Mouse (Mus musculus) kidney, postnatal 4 days (tissue): ENCODE measurements at regions not wholly inside any gene's neighbourhood (a gene's known extent, or its start where the extent isn't known, plus 50 kb on each side); places are given as distances from the start of the nearest gene placed in this dataset.
"Not testable (repeated sequence)": the region's sequence is repeated elsewhere in the genome, so short reads cannot be mapped to it uniquely, and the experiment has no call there.

Experiments used
- DNase-seq, 2 experiments: peaks; one replicate each; pipeline ENCODE4 v3.0.0; 2021; ENCODE audit warnings: mixed read lengths in 2 of 2

DNA sequence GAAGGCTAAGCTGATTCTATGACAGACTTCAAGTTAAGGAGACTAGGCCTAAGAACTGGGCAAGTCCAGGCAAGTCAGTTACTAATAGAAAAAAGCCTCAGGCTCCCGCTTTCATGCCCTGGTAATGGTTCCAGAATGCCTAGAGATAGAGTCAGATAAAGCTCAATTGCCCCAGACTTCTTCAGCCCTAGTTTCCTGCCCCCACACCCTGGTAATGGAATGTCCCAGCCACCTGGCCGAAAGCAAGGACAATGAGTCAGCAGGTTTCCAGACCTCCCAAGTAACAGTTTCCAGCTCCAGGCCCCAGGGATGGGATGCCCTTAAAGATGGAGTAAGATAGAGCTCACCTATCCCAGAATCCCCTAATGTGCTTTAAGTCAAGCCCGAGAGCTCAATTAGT lies 143.6 kb upstream of the Rad23b start:
- DNase-seq: no peak

DNA sequence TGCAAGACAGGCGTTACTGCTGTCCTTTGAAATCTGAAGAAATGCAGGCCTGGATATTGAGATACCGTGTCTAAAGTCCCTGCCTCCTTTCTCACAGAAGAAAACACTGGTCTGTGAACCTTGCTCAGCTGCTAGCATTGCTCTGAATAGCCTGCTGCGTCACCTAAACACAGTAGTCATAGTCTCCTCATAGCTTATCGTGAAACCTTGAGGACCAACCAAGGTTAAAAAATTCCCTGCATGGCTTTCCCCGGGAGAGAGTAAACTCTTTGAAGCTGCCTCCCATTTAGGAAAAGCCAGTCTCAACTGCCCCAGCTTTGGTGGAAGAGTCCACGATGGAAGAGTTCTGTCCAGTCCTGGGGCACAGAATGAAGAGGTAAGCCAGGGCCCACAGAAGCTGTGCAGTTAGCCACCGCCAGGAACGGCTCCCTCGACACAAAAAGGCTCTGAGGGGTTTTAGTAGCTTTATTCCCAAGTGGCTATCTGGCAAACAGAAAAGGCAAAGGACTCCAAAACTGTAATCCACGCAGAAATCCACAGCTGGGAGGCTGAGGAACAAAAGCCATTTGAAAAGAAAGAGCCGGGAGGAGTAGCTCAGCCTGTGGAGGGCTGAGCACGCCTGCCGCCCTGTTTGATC lies 142.0 kb upstream of the Rad23b start:
- DNase-seq: no peak

DNA sequence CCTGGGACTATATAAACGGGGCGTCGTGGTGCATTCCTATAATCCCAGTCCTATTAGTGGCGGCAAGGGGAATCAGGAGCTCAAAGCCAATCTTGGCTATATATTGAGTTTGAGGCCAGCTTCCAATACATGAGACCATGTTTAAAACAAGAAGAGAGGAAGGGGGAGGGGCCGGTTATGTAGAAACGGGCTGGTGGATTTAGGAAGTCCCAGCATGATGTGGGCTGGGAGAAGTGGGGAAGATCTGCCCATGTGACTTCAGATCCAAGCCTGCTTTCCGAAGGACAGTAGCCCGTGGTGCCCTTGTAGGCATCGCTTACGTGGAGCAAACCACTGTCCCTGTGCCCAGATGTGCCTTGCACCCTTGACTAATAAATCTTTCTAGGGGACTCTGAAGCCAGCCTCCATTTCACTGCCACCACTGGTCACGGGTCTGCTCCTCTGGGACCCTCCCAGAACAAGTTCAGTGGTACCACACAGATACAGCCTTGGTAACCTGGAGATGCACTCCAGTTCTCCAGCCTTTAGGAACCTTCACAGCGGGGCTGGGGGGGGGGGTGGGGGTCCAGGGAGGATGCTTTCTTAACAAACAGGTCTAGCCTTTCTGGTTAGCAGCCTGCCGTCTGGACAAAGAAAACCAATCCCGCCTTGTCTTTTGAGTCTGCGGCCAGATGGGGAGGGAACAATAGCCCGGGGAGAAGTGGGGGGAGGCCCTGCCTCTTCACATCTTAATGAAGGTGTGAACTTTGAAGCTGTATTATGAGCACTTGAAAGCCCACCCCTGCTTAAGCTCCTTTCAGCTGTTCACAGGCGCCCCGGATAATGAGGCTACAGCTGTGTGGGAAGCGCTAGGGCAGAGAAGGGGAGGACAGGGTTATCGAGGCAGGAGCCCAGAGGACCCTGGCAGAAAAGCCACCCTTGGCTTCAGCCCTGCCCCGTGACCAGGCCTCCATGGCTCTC lies 141.2 kb upstream of the Rad23b start:
- peak in 1 of 2 experiments; percentile 8 for DNase-seq

DNA sequence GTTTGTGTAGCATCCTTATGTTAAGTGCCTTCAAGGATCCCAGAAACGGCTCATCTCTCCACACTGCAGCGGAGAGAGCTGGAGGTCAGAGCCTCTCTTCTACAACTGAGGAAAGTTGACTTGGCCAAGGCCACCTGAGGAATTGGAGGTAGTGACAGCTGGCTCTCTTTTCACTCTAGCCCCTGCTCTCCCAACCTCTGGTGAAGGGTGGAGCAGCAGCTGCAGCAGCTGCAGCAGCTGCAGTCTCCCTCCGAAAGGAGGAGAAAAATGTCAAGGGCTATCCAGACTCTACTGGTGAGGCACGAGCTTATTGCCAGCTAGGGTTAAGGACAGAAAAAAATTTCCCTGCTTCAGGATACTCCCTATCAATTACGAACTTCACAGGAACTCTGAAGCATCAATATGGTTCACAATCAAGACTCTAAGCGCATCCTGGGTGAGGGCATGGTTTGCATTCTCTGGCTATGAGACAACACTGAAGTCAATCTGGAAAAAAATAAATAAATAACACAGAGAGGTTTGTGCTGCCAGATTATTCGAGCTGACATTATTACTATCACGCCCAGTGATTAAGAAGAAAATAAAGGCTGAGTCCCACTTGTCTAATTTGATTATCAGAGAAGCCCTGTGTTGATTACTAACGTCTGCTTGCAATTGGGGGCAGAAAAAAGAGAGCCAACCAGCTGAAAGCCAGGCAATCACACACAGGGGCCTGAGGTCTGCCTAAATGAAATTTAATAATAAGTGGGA lies 134.2 kb upstream of the Rad23b start:
- DNase-seq: no peak

DNA sequence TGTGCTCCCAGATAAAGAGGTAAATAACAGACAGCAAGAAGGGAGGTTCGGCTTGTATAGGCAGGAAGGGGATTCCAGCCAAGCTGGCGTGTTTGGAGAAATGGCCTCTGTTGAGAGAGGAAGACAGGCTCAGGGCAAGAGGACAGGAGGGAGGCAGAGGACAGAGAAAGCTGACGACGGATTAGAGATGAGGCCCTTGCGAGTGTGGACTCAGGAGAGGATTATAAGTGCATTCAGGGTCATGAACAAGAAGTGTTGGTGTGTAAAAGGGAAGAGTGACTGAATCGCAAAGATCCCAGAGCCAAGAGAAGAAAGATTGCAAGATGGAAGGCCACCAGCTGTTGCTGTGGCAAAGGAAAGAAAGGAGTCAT lies 133.7 kb upstream of the Rad23b start:
- peak in 1 of 2 experiments; percentile 18 for DNase-seq

DNA sequence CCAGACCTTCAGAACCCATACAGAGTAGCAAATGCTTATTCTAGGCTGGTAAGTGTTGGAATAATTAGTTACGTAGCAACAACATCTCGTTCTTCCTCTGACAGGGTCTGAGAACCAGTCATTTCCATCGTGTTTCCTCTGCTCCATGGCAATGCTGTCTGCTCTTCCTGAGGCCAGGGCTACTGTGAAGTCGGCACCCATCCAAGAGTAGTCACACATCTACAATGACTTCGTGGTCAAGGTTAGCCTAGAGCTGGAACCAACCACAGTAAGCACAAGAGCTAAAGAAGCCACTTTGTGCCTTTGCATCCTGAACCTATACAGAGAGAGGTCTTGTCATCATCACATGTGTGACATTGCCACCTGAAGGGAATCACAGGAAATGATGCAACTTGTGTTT lies 124.1 kb upstream of the Rad23b start:
- no peak for DNase-seq

DNA sequence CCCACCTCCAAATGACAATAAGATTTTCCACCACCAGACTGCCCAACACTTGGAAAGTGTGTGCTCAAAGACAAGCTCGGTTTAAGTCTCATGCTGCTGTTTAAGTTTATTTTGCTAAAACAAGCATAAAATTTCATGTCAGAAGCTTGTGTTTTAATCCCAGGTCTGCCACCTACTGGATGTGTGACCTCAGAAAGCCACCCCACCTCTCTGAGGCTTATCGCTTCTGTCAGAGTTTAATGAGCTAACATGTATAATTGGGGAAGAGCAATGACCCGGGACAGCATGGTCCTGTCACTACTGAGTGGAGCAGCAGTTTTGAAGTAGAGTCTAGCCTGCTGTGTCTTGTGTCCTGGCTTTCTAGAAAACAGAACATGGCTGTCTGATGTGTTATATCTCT lies 122.4 kb upstream of the Rad23b start:
- DNase-seq: peak in 1 of 2 experiments; percentile 21

DNA sequence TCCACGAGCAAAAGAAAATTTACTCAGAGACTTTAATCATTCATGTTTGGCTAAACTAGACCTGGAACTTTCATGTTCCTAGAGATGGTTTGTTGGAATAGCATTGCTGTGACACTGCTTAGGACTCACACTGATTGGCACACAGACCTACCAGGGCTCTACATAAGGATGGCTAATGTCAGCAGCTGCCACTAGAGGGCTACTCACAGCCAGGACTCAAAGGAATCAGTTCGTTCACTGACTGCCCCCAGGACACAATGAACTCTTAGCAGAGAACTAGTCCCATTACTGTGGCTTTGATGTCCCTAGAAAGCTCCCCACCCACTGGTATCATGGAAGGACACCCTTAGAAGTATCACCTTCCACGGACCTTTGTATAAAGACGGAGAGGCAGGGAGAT lies 118.3 kb upstream of the Rad23b start:
- peak; percentile 27 to 39 for DNase-seq

DNA sequence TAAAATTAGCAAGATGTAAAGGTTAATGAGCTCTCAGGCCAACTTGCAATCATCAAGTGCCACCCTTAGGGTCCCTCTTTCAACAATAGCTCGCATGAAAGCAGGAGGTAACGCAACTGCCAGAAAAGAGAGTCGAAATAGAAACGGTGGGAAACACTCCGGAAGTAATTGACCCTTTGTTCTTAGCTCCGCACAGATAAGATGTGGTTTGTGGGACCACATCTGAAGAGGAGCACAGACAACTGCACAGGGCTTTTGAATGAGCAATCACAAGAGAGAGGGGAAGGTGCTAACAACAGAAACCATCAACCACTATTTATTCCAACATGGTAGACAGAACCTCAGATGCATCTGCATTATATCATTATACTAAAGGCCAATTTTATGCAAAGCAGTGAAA lies 112.0 kb upstream of the Rad23b start:
- no peak for DNase-seq

DNA sequence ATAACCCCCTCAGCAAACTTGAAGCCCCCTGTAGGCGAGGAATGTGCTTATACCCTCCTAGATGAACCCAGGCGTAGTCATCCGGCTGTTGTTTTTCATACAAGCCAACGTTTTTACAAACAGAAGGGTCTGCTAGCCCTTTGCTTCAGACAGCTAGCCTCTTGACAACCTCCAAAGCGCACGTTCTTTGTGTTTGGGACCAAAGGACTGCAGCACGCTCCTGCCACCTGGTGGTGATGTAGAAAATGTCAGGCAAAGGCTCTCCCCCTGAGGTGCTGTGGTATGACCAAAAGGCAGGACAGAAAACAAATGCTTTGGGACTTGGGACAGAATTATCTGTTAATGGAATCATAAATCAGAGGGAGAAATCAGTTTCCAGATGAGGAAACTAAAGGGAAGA lies 109.4 kb upstream of the Rad23b start:
- peak; percentile 81 to 82 for DNase-seq

DNA sequence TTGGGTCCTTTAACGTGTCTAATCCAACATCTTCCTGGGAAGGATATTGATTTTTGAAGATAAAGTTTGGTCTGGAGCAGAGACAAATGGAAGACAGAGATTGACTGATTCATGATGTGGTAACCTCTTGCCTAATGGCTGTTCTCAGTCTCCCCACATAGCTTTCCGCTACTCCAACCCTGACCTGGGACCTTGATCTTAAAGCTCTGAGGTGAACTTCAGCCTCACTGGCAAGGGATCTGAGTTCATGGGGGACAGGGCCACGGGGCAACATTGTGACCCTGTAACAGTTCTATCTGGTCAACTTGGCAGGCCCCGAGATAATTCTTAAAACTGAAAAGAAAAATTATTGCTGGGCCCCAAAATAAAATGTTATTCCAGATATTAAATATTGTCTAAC lies 107.5 kb upstream of the Rad23b start:
- DNase-seq: no peak

DNA sequence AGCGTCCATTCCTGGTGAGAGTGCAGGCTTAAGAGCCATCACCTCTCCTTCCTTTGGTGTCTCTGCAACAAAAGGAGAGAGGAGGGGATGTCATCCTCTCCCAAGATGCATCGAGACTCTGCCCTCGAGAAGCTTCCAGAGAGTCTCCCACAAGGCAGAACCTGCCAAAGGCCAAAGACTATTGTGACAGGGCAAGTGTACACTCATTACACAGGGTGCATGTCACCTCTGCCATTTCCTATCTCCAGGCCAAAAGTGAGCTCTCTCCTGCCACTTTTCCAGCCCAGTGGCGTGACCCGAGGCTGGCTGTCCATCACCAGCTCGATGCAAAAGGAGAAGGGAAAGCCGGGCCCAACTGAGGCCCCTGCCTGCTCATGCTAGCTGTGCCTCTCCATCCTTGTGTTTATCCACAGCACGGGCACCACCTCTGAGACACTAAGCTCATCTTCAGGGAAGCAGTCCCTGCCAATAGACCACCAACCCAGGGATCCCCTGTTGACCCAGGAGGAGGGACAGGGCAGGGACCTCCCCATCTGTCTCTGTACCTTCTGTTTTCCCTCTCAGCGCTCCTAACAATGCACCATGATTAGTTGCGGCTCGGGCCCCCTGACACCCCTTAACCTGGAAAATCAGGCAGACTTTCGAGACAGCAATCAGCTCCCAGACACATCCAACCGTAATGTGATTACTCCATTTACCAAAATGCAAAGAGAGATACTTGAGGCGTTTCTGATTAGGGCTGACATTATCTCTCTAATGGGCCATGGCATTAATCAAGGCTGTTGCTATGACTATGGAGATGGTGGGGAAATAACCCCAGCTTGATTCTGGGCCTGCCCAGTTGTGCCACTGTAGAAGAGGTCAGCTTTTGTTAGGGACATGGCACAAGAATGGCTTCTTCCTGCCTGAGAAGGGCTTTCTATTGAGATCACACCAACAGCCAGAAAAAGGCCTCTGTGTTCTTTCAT lies 106.5 kb upstream of the Rad23b start:
- DNase-seq: no peak

DNA sequence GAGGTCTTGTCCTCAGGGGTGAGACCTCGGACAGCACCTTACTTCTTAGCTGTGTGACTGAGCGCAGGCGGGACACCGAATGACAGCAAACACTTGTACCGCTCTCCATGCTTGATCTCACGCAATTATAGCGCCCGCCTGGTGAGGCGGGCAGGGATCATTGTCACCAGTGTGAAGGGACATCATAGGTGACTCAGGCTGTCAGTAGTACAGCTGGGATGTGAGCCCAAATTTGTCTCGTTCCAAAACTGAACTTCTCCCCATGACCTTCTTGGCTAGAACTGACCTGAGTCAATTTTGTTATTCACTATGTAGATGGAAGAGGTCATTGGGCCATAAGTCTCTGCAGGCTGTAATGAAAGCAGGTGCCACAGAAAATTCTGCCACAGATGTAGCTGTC lies 104.1 kb upstream of the Rad23b start:
- DNase-seq: no peak

DNA sequence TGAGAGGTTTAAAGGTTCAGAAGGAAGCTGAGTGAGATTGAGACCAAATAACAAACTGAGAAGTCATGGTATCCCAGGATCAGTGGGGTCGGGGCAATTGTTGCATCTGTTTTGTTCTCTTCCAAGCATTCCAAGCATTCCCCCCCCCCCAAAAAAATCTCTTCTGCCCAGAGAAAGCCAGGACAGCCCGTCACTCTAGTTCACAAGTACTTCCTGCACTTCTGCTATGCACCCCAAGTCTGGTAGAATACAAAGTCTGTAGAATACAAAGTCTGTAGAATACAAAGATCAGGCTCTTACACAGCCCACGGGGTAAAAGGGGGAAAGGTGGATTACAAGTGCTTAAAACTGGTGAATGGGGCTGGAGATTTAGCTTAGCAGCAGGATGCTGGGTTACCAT lies 99.5 kb upstream of the Rad23b start:
- no peak for DNase-seq

DNA sequence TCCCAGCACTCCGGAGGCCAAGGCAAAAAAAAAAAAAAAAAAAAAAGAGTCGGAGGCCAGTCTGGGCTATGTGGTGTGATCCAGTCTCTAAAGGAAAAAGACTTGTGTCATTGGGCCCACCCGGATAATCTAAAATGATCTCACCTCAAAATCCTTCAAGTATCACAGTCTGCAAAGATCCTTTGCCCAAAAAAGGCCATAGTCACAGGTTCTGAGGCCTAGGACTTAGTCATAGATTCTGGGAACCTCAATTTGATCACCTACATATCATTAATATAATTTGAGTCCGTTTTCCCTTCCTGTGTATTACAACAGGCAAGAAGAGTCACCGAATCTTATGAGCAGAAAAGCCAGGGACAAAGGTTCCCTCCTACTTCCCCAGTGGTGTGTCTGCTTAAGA lies 98.3 kb upstream of the Rad23b start:
- no peak for DNase-seq

DNA sequence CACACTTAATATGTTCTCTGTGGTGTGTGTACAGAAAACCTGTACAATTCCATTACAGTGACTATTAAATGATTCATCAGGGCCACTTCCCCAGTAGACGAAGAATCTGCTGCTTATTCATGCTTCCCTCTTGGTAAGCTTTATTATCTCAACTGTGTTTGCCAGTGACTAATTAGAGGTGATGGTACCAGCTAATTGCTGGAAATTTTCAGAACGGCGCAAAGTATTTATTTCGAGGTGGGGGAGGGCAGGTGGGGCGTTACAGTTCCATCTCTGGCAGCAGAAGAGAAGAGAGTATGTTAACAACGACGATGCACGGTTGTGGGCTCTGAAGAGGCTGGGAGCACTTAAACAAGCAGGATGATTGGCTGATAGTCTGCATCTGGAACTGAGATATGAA lies 96.1 kb upstream of the Rad23b start:
- DNase-seq: no peak

DNA sequence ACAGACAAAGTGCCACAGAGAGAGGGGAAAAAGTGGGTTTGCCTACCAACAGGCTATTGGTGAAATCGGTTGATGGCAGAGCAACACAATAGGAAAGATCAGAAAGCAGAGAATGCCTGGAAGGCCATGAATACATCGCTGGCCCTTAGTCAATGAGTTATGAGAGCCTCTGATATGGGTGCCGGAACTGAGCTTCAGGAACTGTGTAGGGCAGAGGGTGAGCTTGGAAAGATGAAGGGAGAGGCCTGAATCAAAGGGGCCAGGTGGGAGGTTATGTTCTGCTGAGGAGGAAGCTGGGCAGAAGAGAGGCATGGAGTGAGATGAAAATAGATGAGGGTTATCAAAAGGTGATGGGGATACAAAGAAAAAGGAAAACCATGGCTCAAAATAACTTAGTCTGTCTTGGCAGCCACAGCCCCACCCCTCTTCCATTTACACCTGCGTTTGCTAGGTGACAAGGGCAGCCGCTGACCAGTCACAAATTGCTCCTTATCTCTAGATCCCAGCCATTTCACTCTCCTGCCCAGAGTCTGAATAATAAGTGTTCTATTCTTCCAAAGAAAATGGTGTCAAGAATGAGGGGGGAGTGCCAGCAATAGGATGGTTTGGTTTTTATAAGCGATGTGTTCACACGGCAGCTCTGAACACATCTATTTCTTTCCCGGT lies 77.7 kb upstream of the Rad23b start:
- DNase-seq: no peak

DNA sequence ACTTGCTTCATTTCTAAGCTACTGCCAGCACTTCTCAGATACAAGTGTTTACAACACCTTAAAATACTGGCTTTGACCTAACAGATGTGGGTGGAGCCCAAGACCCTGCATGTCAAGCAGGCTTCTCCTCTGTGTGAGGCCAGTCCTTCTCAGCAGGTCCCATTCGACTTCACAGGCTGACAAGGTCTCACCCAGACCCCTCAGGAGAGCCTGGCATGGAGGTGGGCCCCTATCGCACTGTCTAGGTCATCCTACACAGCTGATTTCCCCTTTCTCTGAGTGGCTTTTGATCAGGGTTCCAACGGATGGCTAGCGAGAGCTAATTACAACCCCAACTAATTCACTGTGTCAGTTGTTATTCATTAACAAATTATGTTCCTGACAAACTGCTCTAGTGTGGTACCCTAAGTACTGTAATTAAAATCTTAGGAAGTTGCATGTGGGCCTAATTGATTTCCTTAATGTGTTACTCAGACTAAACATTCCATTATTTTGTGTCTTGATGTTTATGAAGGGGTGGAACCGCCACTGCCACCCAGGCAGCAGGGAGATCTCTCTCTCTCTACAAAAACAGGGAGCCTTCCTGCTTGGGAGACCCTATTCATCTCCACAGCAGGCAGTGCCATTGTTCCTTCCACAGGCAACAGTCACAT lies 73.4 kb upstream of the Rad23b start:
- DNase-seq: peak in 1 of 2 experiments; percentile 10

DNA sequence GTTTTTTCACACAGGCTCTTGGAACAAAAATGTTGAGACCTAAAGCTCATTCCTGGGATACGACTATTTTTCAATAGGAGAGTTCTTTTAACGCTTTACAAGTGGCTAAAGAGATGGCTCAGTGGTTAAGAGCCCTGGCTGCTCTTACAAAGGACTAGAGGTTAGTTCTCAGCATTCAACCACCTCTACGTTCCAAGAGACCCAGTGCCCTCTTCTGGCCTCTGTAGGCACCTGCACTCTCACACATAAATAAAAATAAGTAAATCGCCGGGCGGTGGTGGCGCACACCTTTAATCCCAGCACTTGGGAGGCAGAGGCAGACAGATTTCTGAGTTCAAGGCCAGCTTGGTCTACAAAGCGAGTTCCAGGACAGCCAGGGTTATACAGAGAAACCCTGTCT lies 70.5 kb upstream of the Rad23b start:
- DNase-seq: not testable (repeated sequence)

DNA sequence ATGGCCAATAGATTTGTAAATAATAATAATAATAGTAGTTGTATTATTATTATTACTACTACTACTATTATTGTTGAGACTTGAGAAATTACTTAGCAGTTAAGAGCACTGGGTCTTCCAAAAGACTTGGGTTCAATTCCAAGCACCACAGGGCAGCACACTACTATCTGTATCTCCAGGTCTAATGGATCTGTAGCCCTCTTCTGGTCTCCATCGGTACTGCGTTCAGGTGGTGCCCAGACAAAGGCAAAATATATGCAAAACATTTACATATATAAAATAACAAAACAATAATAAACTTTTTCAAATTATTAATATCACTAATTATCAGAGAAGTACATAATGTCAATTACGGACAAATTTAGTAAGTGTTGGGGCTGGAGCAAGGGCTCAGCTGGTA lies 69.1 kb upstream of the Rad23b start:
- DNase-seq: peak in 1 of 2 experiments; percentile 22

DNA sequence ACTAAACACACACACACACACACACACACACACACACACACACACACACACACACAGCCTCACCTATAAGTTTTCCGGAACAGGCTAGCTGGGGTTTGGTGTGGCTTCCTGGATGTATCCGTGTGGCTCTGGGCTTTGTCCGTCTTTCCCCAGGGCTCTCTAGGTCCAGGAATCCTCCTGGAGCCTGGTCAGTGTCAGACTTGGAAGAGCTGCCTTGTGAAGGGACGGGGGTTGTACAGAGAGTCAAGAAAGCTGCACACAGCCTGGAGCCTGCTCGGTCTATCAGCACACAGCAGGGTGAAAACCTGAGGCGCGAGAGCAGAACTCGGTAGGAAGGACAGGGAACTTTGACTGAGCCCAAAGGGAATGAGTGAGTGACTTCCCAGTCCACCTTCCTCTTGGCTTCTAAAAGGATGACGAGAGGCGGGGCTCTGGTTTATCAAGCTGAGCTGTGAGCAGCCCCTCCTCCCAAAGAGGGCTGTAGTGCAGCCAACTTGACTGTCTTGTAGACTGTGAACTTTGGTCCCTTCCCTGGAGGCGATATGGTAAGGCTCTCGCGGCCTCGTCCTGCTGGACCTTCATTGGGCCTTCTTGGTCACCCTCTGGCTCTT lies 68.3 kb upstream of the Rad23b start:
- no peak for DNase-seq
